ENCODE assay signal across 1 mouse cellular context in the genomic region with DNA sequence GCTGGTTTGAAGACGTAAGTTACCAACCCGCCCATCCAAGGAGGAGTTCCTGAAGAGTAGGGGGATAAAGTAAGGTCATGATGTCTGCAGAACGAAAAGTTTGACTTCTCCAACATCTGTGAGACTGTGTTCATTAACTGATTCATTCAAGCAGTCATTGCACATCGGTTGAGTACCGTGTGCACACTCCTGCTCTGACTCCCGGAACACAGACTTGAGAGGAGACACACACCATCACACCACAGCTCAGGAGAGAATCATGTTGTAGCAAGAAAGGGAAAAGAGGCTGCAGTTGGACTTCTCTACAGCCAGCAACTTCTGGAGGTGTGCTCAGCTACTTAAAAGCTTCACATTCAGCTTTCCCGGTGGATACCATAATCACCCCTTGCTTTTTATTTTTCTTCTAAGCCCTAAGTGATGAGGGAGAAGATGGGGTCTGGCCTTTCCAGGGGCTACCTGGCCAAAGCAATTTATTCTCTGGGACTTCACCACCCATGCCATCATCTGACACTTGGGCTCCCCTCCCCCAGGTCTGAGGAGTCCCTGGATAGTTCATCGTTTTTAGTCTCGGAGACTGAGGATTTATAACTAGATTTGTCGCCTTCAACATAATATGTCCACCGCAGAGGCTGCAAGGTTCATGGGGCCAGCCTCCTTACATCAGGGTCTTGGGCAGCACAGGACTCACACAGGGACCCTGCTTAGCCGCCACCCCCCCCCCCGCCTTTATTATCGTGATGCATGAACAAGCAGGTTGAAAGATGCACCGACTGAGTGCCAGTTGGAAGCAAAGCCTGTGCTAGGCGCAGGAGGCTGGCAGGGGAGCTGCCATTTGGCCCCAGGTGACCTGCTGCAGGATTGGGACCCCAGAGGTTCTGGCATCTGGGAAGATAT.
TF ChIP-seq lines count a peak whose summit lies in the region.

No protein-coding gene starts in this region.

TF ChIP-seq in CH12.LX, 34 proteins besides CTCF, POLR2A, EP300 and RAD21:
- TF ChIP-seq NELFE (IDR thresholded peaks at IDR 0.05; ENCODE audit: low read depth, low read length) (peak; percentile 12; the same call in 1 of the 2 replicates), HCFC1 (IDR thresholded peaks at IDR 0.05; ENCODE audit: low read depth, low read length) (no peak), MAFK (IDR thresholded peaks at IDR 0.05; ENCODE audit: insufficient replicate concordance, low read length) (no peak), SMC3 (IDR thresholded peaks at IDR 0.05; ENCODE audit: low read depth, low read length) (no peak), CHD1 (IDR thresholded peaks at IDR 0.05; ENCODE audit: low read depth, low read length) (0 out of 2 replicates have a peak, but pooled peaks have one; percentile 37), ZC3H11A (IDR thresholded peaks at IDR 0.05; ENCODE audit: low read depth, low read length) (no peak)
TF ChIP-seq in CH12.LX: peak in this region for 2.
